Mouse (Mus musculus): ENCODE data around the gene Gnb1l. TPM values are rescaled to one million over a fixed set of nuclear protein-coding genes. Genes with fewer than 3 reads are reported as not detected.

Gene Gnb1l
- polyA plus RNA-seq, 1 experiment from 2014 or later: 13.9 TPM

GRCm38 (mm10) chr16:18582426-18583148 is 84.1 kb downstream of the Gnb1l start:
- Histone ChIP-seq H3K9me3 (no peaks in the 10 kb centered on the region; the same call in 1 of the 2 replicates), H3K4me3 (peak overlapping the region; percentile 36), H3K9ac (no peak overlapping the region), H3K4me1 (replicated peaks) (peaks cover 33% of the 10 kb centered on the region), H3K4me2 (peak overlapping the region; percentile 58), H3K27ac (replicated peaks) (no peak overlapping the region), H3K27me3 (peaks cover 97% of the 10 kb centered on the region), H3K36me3 (no peaks in the 10 kb centered on the region)
- under 1% methylated on average over 43 of the region's 67 CpGs for WGBS
- no peak for ATAC-seq (ENCODE audit: low read depth)

- no peak for ATAC-seq (ENCODE audit: low read depth)
- 14% methylated on average over 10 of the region's 10 CpGs for WGBS
- H3K36me3 ChIP-seq: no peaks in the 10 kb centered on the region
- H3K27me3 ChIP-seq: peaks cover 97% of the 10 kb centered on the region
- H3K4me2 ChIP-seq: no peak overlapping the region
- H3K27ac ChIP-seq (replicated peaks): no peak overlapping the region
- no peak overlapping the region for H3K4me3 ChIP-seq
- peaks cover 38% of the 10 kb centered on the region for H3K4me1 ChIP-seq (replicated peaks)
- H3K9ac ChIP-seq: no peak overlapping the region
- no peaks in the 10 kb centered on the region; the same call in 1 of the 2 replicates for H3K9me3 ChIP-seq
Measured at GRCm38 (mm10) chr16:18583169-18583568, 84.7 kb downstream of the Gnb1l start.

- H3K9ac ChIP-seq: no peak overlapping the region
- H3K27ac ChIP-seq (replicated peaks): no peak overlapping the region
- H3K4me1 ChIP-seq (replicated peaks): peaks cover 44% of the 10 kb centered on the region
- H3K9me3 ChIP-seq: no peaks in the 10 kb centered on the region; the same call in 1 of the 2 replicates
- H3K4me3 ChIP-seq: no peak overlapping the region
- no peak overlapping the region for H3K4me2 ChIP-seq
- ATAC-seq (ENCODE audit: low read depth): no peak
- peaks cover 98% of the 10 kb centered on the region for H3K27me3 ChIP-seq
- WGBS: 6% methylated on average over 10 of the region's 10 CpGs
- no peaks in the 10 kb centered on the region for H3K36me3 ChIP-seq
Measured at GRCm38 (mm10) chr16:18583673-18584357, 85.3 kb downstream of the Gnb1l start.

DNA sequence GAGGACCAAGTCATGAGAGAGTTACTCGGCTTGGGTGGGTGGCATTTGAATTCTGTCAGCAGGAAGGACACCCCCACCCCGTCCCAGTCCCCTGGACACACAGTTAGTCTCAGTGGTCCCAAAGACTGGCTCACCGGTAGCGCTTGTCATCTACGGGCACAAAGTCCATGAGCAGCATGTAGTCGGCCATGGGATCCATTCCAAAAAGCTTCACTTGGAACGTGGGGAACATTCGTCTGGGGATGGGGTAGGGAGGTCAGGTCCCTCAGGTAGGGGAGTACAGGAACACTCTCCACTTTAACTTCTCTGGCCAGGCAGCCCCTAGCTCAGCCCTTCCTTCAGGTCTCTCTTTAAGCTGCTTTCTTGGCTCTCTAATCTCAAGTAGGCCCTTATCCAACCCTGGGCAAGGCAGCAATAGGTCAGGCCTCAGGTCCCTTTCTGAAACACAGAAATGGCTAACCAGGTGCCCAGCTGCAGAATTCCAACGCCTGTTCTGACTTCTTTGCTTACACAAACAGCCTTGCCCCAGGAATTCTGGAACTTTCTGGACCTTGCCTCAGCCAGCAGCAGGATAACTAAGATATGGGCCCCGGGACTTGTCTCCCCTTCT is 86.5 kb downstream of the Gnb1l start:
- H3K4me2 ChIP-seq: peak overlapping the region; percentile 55

GRCm38 (mm10) chr16:18585676-18586075 is 87.2 kb downstream of the Gnb1l start:
- ATAC-seq (ENCODE audit: low read depth): no peak
- H3K9me3 ChIP-seq: no peaks in the 10 kb centered on the region; the same call in 1 of the 2 replicates
- WGBS: 4% methylated on average over 10 of the region's 10 CpGs
- no peak overlapping the region for H3K27ac ChIP-seq (replicated peaks)
- H3K27me3 ChIP-seq: peaks cover 100% of the 10 kb centered on the region
- H3K4me2 ChIP-seq: peak overlapping the region; percentile 55
- H3K4me3 ChIP-seq: peak overlapping the region; percentile 36
- H3K4me1 ChIP-seq (replicated peaks): peaks cover 53% of the 10 kb centered on the region
- no peaks in the 10 kb centered on the region for H3K36me3 ChIP-seq
- peak overlapping the region; percentile 60; the same call in 1 of the 2 replicates for H3K9ac ChIP-seq

More for the DNA sequence above, 86.5 kb downstream of the Gnb1l start:
- H3K4me1 ChIP-seq (replicated peaks): peaks cover 47% of the 10 kb centered on the region
- H3K27me3 ChIP-seq: peaks cover 100% of the 10 kb centered on the region
- no peak for ATAC-seq (ENCODE audit: low read depth)
- no peak overlapping the region for H3K9ac ChIP-seq
- 4% methylated on average over 10 of the region's 10 CpGs for WGBS
- H3K27ac ChIP-seq (replicated peaks): no peak overlapping the region
- peak overlapping the region; percentile 36 for H3K4me3 ChIP-seq
- H3K9me3 ChIP-seq: no peaks in the 10 kb centered on the region; the same call in 1 of the 2 replicates
- no peaks in the 10 kb centered on the region for H3K36me3 ChIP-seq

DNA sequence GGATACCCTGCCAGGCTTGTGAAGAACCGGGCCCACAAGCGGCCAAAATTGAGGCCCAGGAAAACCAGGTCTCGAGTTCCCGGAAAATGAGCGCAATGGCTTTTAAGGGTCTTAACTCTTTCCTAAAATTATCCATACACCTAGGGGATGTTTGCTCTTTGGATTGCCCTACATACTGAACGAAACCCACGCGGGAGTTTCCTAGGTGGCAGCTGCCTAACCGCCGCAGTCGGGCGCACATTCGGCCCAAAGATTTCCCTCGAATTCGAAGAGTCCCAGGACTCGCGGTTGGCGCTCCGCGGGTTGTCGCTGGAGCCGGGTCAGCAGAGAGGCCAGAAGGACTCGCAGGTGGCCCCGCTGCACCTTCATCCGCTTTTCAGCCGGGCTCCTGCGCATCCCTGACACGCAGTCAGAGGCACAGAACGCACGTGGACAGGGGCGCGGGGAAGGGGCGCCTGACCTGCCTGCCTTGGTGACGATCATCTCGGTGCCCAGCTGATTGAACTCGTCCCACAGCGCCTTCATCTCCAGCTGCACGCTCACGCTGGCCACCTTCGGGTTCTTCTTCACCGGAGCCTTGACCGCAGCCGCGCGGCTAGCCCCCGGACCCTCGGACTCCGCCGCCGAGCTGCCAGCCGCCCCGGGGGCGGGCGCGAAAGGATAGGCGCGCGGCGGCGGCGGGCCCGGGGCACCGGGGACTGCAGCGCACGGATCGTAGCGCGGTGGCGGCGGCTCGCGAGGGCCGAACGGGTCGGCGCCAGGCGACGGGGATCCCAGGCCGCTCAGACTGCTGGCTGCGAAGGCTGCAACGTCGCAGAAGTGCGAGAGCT is 87.8 kb downstream of the Gnb1l start:
- H3K27ac ChIP-seq (replicated peaks): no peak overlapping the region
- H3K9ac ChIP-seq: peak overlapping the region; percentile 60
- WGBS: 1% methylated on average over 83 of the region's 83 CpGs
- peaks cover 100% of the 10 kb centered on the region for H3K27me3 ChIP-seq
- ATAC-seq (ENCODE audit: low read depth): no peak
- H3K4me3 ChIP-seq: peak overlapping the region; percentile 36
- H3K9me3 ChIP-seq: no peaks in the 10 kb centered on the region
- peaks cover 56% of the 10 kb centered on the region for H3K4me1 ChIP-seq (replicated peaks)
- H3K36me3 ChIP-seq: no peaks in the 10 kb centered on the region
- peak overlapping the region; percentile 55 for H3K4me2 ChIP-seq

DNA sequence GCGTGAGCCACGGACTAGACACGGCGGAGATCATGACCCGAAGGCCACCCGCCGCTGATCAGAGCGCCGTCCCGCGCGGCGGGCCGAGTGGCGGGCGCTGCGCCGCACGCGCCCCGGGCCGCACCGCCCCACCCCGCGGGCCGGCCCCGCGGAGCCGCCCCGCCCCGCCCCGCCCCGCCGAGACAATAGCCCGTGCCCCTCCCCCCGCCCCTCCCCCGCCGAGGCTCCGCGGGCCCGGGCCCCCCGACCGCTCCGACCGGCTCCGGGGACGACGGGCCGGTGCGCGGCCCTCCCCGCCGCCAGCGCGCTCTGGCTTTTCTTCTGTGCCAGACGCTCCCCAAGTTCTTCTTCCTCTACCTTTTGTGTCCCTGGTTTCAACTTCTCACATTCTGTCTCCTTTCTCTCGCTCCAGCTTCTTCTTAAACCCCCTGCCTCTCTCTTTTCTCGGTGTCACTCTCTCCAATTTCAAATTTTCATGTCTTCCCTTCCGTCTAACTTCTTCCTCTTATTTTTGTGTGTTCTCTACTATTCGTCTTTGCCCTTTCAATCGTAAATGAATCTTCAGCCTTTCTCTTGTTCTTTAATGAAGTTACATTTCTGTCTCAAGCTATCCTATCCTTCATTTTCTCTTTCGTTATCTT is 88.5 kb downstream of the Gnb1l start:
- H3K4me2 ChIP-seq: peak overlapping the region; percentile 55
- ATAC-seq (ENCODE audit: low read depth): no peak
- no peaks in the 10 kb centered on the region for H3K9me3 ChIP-seq
- peaks cover 100% of the 10 kb centered on the region for H3K27me3 ChIP-seq
- 1% methylated on average over 34 of the region's 62 CpGs for WGBS
- H3K9ac ChIP-seq: peak overlapping the region; percentile 60; the same call in 1 of the 2 replicates
- H3K4me1 ChIP-seq (replicated peaks): peaks cover 55% of the 10 kb centered on the region
- H3K27ac ChIP-seq (replicated peaks): no peak overlapping the region
- peak overlapping the region; percentile 36 for H3K4me3 ChIP-seq
- no peaks in the 10 kb centered on the region for H3K36me3 ChIP-seq

- no peaks in the 10 kb centered on the region for H3K36me3 ChIP-seq
- H3K9me3 ChIP-seq: no peaks in the 10 kb centered on the region
- H3K4me3 ChIP-seq: peak overlapping the region; percentile 36
- under 1% methylated on average over 57 of the region's 57 CpGs for WGBS
- peak overlapping the region; percentile 35 for H3K4me2 ChIP-seq
- H3K4me1 ChIP-seq (replicated peaks): peaks cover 50% of the 10 kb centered on the region
- peaks cover 97% of the 10 kb centered on the region for H3K27me3 ChIP-seq
- ATAC-seq (ENCODE audit: low read depth): no peak
- no peak overlapping the region for H3K9ac ChIP-seq
- H3K27ac ChIP-seq (replicated peaks): no peak overlapping the region
Measured at GRCm38 (mm10) chr16:18587847-18588737, 89.6 kb downstream of the Gnb1l start.

DNA sequence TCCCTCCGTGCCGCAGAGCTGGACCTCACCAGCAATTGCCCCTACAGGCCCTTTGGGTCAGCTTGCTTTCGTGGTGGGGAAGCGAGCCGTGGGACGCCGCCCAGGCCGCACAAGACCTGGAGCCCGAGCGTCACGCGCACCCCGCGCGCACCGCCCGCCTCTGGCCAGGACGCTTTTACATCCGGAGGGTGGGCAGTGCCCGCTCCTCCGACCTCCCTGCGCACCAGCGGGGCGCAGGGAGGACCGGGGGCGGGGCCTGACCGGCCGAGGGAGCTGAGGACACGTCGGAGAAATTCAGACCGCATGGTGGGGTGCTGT is 90.2 kb downstream of the Gnb1l start:
- no peak overlapping the region for H3K9ac ChIP-seq
- H3K27ac ChIP-seq (replicated peaks): no peak overlapping the region
- peak overlapping the region; percentile 36; the same call in 1 of the 2 replicates for H3K4me3 ChIP-seq
- peaks cover 50% of the 10 kb centered on the region for H3K4me1 ChIP-seq (replicated peaks)
- 3% methylated on average over 31 of the region's 31 CpGs for WGBS
- H3K9me3 ChIP-seq: no peaks in the 10 kb centered on the region
- peak overlapping the region; percentile 35 for H3K4me2 ChIP-seq
- H3K27me3 ChIP-seq: peaks cover 97% of the 10 kb centered on the region
- ATAC-seq (ENCODE audit: low read depth): no peak
- no peaks in the 10 kb centered on the region for H3K36me3 ChIP-seq

GRCm38 (mm10) chr16:18589080-18589621 is 90.6 kb downstream of the Gnb1l start:
- 11% methylated on average over 9 of the region's 9 CpGs for WGBS
- H3K4me1 ChIP-seq (replicated peaks): peaks cover 50% of the 10 kb centered on the region
- no peak overlapping the region for H3K9ac ChIP-seq
- no peaks in the 10 kb centered on the region for H3K9me3 ChIP-seq
- H3K4me3 ChIP-seq: no peak overlapping the region
- ATAC-seq (ENCODE audit: low read depth): no peak
- H3K36me3 ChIP-seq: no peaks in the 10 kb centered on the region
- no peak overlapping the region for H3K4me2 ChIP-seq
- H3K27ac ChIP-seq (replicated peaks): no peak overlapping the region
- peaks cover 97% of the 10 kb centered on the region for H3K27me3 ChIP-seq

Measured in neural tube, embryonic 13.5 days (tissue).